Mouse (Mus musculus) intestine, postnatal 0 days (tissue): ENCODE results near the gene Ddrgk1. TPM values are rescaled to one million over a fixed set of nuclear protein-coding genes. Genes with fewer than 3 reads are reported as not detected.

Experiments
- ATAC-seq: fragments of 200-750 bp; cut with Nextera tagmentation; 2 replicates; pipeline ENCODE4 v1.8.0; 2017; ENCODE audit warnings: mild to moderate bottlenecking, moderate TSS enrichment, moderate library complexity
- H3K27ac ChIP-seq: fragments of 300-500 bp; sonication (generic); 2 replicates; pipeline ENCODE4 v1.5.1; 2014; ENCODE audit warnings: mild to moderate bottlenecking, low read depth, low read length, moderate library complexity
- H3K27me3 ChIP-seq: fragments of 300-500 bp; sonication (generic); replicated peaks from 2 replicates; pipeline ENCODE4 v1.6.1; 2014; ENCODE audit warnings: low read length, mixed read lengths; ENCODE audit not compliant: control insufficient read depth, insufficient read depth
- H3K36me3 ChIP-seq: fragments of 300-500 bp; sonication (generic); 2 replicates; pipeline ENCODE4 v1.6.1; 2014; ENCODE audit warnings: mild to moderate bottlenecking, moderate library complexity; ENCODE audit not compliant: control insufficient read depth, insufficient read depth
- H3K4me1 ChIP-seq: fragments of 300-500 bp; sonication (generic); replicated peaks from 2 replicates; pipeline ENCODE4 v1.6.1; 2014; ENCODE audit warnings: antibody characterized with exemption, low read length, mixed read lengths; ENCODE audit not compliant: control insufficient read depth, insufficient read depth
- H3K4me2 ChIP-seq: fragments of 300-500 bp; sonication (generic); replicated peaks from 2 replicates; pipeline ENCODE4 v1.6.1; 2014; ENCODE audit warnings: low read depth, mild to moderate bottlenecking, moderate library complexity
- H3K4me3 ChIP-seq: fragments of 300-500 bp; sonication (generic); 2 replicates; pipeline ENCODE4 v1.5.1; 2014; ENCODE audit warnings: low read depth, low read length
- H3K9ac ChIP-seq: fragments of 300-500 bp; sonication (generic); 2 replicates; pipeline ENCODE4 v1.6.1; 2014; ENCODE audit warnings: mild to moderate bottlenecking, low read depth, low read length
- H3K9me3 ChIP-seq: fragments of 300-500 bp; sonication (generic); 2 replicates; pipeline ENCODE4 v1.6.1; 2016; ENCODE audit warnings: mixed run types; ENCODE audit not compliant: control insufficient read depth
- CTCF ChIP-seq: sonication (generic); IDR thresholded peaks from 2 replicates; pipeline ENCODE4 v1.5.1; 2016; ENCODE audit warnings: low read depth, mild to moderate bottlenecking, control low read depth, antibody characterized with exemption, moderate library complexity
- WGBS: fragments of 180-500 bp; shearing (Covaris S2); extraction: QIAGEN DNeasy Blood & Tissue Kit; methylation state at CpG from one replicate; pipeline ENCODE4 v1.1.7; 2014; 5-methylcytosine and 5-hydroxymethylcytosine counted together
- polyA plus RNA-seq: library from polyadenylated mRNA; unstranded; fragments of >200 nt; fragmentation: Nextera tagmentation; extraction: Ambion mirVana; gene quantifications from 2 replicates; pipeline ENCODE4 v1.2.1, GENCODE M21; 2015

The Ddrgk1 gene
- polyA plus RNA-seq, 1 experiment from 2014 or later = 118 TPM

- peak; percentile 72 for ATAC-seq
- no peaks in the 10 kb centered on the region; the same call in 1 of the 2 replicates for H3K4me1 ChIP-seq
- peak within 1 kb of the TSS; percentile 98 for H3K4me2 ChIP-seq
- peak within 1 kb of the TSS; percentile 68 for H3K4me3 ChIP-seq
- H3K9ac ChIP-seq = peak within 1 kb of the TSS; percentile 54
- no peaks in the 10 kb centered on the region for H3K36me3 ChIP-seq
- peak within 1 kb of the TSS; percentile 83 for H3K27ac ChIP-seq
- no peaks in the 10 kb centered on the region for H3K9me3 ChIP-seq
- TF ChIP-seq CTCF = no peak
- no peaks in the 10 kb centered on the region for H3K27me3 ChIP-seq
- 3% methylated on average over 38 of the region's 40 CpGs for WGBS
Observed at GRCm38 (mm10) chr2:130642684-130643369, 21.6 kb downstream of the Ddrgk1 start, which contains the start of gene Lzts3. Gene Lzts3, minus strand, starts transcription at chr2:130642803.

DNA sequence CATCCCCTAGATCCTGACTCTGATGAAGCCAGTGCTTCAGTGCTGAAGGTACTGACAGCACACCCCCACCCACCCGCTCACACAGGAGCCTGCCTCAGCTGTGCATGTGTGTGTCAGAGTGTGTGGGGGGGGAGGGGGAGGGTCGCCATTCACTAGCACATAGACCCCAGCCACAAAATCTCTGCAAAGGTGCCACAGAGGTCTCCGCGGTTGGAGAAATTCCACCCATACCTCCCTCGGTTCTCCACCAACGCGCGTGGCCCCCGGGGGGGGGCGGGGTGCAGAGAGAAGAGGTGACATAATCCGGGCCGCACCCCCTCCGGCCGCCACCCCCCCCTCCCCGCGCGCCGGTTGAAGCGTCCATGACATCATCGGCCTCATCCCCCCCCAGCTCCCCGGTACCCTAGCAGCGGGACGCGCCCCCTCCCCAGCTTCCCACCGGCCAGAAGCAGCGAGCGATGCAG, 22.2 kb downstream of the Ddrgk1 start:
- Histone ChIP-seq H3K36me3 (no peaks in the 10 kb centered on the region), H3K9ac (peak overlapping the region; percentile 54), H3K27me3 (no peaks in the 10 kb centered on the region), H3K4me1 (no peaks in the 10 kb centered on the region; the same call in 1 of the 2 replicates), H3K27ac (peak overlapping the region; percentile 83), H3K9me3 (no peaks in the 10 kb centered on the region), H3K4me3 (peak overlapping the region; percentile 68), H3K4me2 (peak overlapping the region; percentile 98)
- no peak for TF ChIP-seq CTCF
- WGBS = under 1% methylated on average over 20 of the region's 27 CpGs
- no peak for ATAC-seq

DNA sequence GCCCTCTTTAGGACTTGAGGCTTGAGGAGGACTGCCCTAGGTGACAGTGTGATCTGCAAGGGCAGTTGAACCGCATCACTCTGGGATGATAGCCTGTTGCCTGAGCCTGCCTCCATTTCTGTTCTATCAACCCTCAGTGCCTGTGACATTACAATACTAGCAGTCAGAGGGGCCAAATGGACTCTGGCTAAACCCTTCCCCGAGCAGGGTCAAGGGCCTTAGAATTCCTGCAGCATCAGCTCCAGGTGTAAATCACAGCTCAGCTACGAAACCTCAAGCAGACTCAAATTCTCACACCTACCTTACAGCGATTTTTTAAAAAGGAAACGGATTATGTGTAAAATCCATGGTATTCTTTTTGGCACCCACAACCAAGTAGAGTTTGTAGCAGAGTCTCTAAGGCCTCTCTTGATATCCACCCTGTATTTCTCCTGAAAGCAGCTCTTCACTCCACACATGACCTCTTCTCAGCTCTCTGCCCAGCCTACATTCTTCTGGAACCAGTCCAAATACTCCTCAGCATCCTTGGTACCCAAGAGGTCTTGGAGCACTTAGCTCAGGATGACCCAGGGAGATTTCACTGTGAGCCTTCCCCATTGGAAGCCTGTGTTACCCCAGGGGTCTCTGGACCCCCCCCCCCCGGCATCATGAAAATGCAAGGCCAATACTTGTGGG, 23.0 kb downstream of the Ddrgk1 start:
- no peaks in the 10 kb centered on the region for H3K27me3 ChIP-seq
- 0 out of 2 replicates have a peak overlapping the region, but pooled peaks have one; percentile 54 for H3K9ac ChIP-seq
- 46% methylated on average over 6 of the region's 6 CpGs for WGBS
- peak overlapping the region; percentile 68 for H3K4me3 ChIP-seq
- no peak for ATAC-seq
- no peaks in the 10 kb centered on the region; the same call in 1 of the 2 replicates for H3K4me1 ChIP-seq
- TF ChIP-seq CTCF = no peak
- peak overlapping the region; percentile 98 for H3K4me2 ChIP-seq
- H3K36me3 ChIP-seq = no peaks in the 10 kb centered on the region
- no peaks in the 10 kb centered on the region for H3K9me3 ChIP-seq
- no peak overlapping the region for H3K27ac ChIP-seq

GRCm38 (mm10) chr2:130639276-130639675, 25.2 kb downstream of the Ddrgk1 start:
- Histone ChIP-seq H3K4me1 (peaks cover 9% of the 10 kb centered on the region; the same call in 1 of the 2 replicates), H3K9ac (no peak overlapping the region), H3K27ac (peak overlapping the region; percentile 95), H3K27me3 (no peaks in the 10 kb centered on the region), H3K9me3 (no peaks in the 10 kb centered on the region), H3K36me3 (peaks cover 10% of the 10 kb centered on the region; the same call in 1 of the 2 replicates), H3K4me3 (no peak overlapping the region), H3K4me2 (0 out of 2 replicates have a peak overlapping the region, but pooled peaks have one; percentile 68)
- WGBS = 52% methylated on average over 6 of the region's 6 CpGs
- peak; percentile 9; the same call in 1 of the 2 replicates for ATAC-seq
- no peak for TF ChIP-seq CTCF

DNA sequence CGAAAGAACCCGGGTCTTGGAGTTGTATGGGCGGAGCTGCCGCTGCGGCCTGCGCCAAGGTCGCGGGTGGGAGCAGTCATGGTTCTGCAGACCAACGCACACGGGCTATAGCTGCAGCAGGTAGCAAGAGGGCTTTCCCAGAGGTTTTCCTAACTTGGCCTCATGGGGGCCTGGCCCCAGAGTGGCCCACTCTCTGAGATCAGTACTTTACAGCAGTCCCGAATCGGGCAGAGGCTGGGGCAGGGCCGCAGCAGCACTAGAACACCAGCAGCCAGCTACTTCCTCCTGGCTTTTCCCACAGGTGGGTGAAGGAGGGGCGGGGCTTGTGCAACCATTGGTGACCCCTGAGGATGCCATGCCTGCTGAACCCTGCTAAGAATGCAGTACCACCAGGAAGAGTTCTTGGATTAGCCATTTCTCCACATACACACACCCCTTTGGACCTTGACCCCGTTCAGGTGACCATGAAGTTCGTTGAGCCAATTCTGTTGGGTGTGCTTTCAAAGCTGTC, 26.3 kb downstream of the Ddrgk1 start:
- H3K27me3 ChIP-seq = no peaks in the 10 kb centered on the region
- WGBS = 18% methylated on average over 16 of the region's 16 CpGs
- H3K4me3 ChIP-seq = peak overlapping the region; percentile 38
- peak overlapping the region; percentile 95 for H3K27ac ChIP-seq
- H3K4me2 ChIP-seq = peak overlapping the region; percentile 68
- no peaks in the 10 kb centered on the region for H3K9me3 ChIP-seq
- peaks cover 9% of the 10 kb centered on the region; the same call in 1 of the 2 replicates for H3K4me1 ChIP-seq
- ATAC-seq = peak; percentile 88
- TF ChIP-seq CTCF = no peak
- peaks cover 18% of the 10 kb centered on the region; the same call in 1 of the 2 replicates for H3K36me3 ChIP-seq
- peak overlapping the region; percentile 65 for H3K9ac ChIP-seq

DNA sequence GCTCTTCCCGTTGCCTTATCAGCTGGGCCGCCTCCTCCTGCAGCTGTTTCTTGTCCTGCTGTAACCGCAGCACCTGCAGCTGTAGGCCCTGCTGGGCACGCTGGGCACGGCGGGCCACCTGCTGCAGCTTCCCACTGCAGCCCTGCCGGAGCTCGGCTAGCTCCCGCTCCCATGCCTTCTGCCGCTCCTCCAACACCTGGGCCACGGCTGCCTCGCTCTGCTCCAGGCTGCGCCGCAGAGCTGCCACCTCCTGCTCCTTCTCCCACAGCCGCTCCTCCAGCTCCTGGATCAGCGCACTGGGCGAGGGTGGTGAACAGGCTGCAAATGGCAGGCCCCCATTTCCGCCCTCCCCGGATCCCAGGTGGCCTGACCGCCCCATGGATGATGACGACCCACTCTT, 28.6 kb downstream of the Ddrgk1 start:
- peak; percentile 5 for ATAC-seq

More for the DNA sequence above, 28.6 kb downstream of the Ddrgk1 start:
- Histone ChIP-seq H3K4me2 (peak overlapping the region; percentile 68), H3K4me1 (peaks cover 9% of the 10 kb centered on the region; the same call in 1 of the 2 replicates), H3K9ac (0 out of 2 replicates have a peak overlapping the region, but pooled peaks have one; percentile 27), H3K36me3 (peaks cover 18% of the 10 kb centered on the region; the same call in 1 of the 2 replicates), H3K9me3 (no peaks in the 10 kb centered on the region), H3K27ac (no peak overlapping the region), H3K4me3 (no peak overlapping the region), H3K27me3 (no peaks in the 10 kb centered on the region)
- 34% methylated on average over 21 of the region's 21 CpGs for WGBS
- TF ChIP-seq CTCF = peak; percentile 25; the same call in 1 of the 2 replicates
